Mouse (Mus musculus) kidney, postnatal 0 days (tissue): ENCODE measurements around the gene Cirbp. TPM values are rescaled to one million over a fixed set of nuclear protein-coding genes. Genes with fewer than 3 reads are reported as not detected.

Source experiments
- ATAC-seq: fragments of 200-750 bp; cut with Nextera tagmentation; replicated peaks from 2 replicates; pipeline ENCODE4 v1.8.0; 2017; ENCODE audit warnings: low read depth, moderate number of reproducible peaks, moderate TSS enrichment, moderate library complexity; ENCODE audit not compliant: low FRiP score
- DNase-seq: peaks from one replicate; pipeline ENCODE4 v3.0.0-alpha.2; 2016; ENCODE audit warnings: low spot score
- H3K27ac ChIP-seq: fragments of 300-500 bp; sonication (generic); 2 replicates; pipeline ENCODE4 v1.5.1; 2014; ENCODE audit warnings: mild to moderate bottlenecking
- H3K27me3 ChIP-seq: fragments of 300-500 bp; sonication (generic); 2 replicates; pipeline ENCODE4 v1.6.1; 2014; ENCODE audit warnings: low read length, mixed read lengths; ENCODE audit not compliant: insufficient read depth
- H3K36me3 ChIP-seq: fragments of 300-500 bp; sonication (generic); 2 replicates; pipeline ENCODE4 v1.6.1; 2014; ENCODE audit warnings: low read length, mixed read lengths; ENCODE audit not compliant: insufficient read depth
- H3K4me1 ChIP-seq: fragments of 300-500 bp; sonication (generic); replicated peaks from 2 replicates; pipeline ENCODE4 v1.6.1; 2014; ENCODE audit warnings: antibody characterized with exemption, low read length, mixed read lengths; ENCODE audit not compliant: insufficient read depth
- H3K4me2 ChIP-seq: fragments of 300-500 bp; sonication (generic); 2 replicates; pipeline ENCODE4 v1.6.1; 2014; ENCODE audit warnings: mild to moderate bottlenecking, low read length, moderate library complexity, mixed read lengths
- H3K4me3 ChIP-seq: fragments of 300-500 bp; sonication (generic); replicated peaks from 2 replicates; pipeline ENCODE4 v1.5.1; 2014; ENCODE audit warnings: low read depth, low read length
- H3K9ac ChIP-seq: fragments of 300-500 bp; sonication (generic); 2 replicates; pipeline ENCODE4 v1.6.1; 2014; ENCODE audit warnings: low read depth, low read length
- H3K9me3 ChIP-seq: fragments of 300-500 bp; sonication (generic); replicated peaks from 2 replicates; pipeline ENCODE4 v1.6.1; 2016; ENCODE audit warnings: low read length, inconsistent platforms, mixed read lengths
- CTCF ChIP-seq: IDR thresholded peaks from 2 replicates; pipeline ENCODE4 v1.5.1; 2016; ENCODE audit warnings: antibody characterized with exemption, low read depth, mild to moderate bottlenecking, moderate library complexity
- WGBS: fragments of 180-500 bp; shearing (Covaris S2); extraction: QIAGEN DNeasy Blood & Tissue Kit; methylation state at CpG from one replicate; pipeline ENCODE4 v1.1.7; 2014; 5-methylcytosine and 5-hydroxymethylcytosine counted together
- polyA plus RNA-seq: library from polyadenylated mRNA; unstranded; fragments of >200 nt; fragmentation: Nextera tagmentation; extraction: Ambion mirVana; gene quantifications from 2 replicates; pipeline ENCODE4 v1.2.1, GENCODE M21; 2015

The Cirbp gene
- polyA plus RNA-seq, 1 experiment from 2014 or later = 317 TPM

- 72% methylated on average over 20 of the region's 20 CpGs for WGBS
- DNase-seq (peak; percentile 77), ATAC-seq (no peak)
- H3K36me3 ChIP-seq = peaks cover 28% of the 10 kb centered on the region
- H3K9me3 ChIP-seq = no peaks in the 10 kb centered on the region
- no peak overlapping the region for H3K9ac ChIP-seq
- TF ChIP-seq CTCF = peak; percentile 91
- H3K27me3 ChIP-seq = no peaks in the 10 kb centered on the region
- H3K4me1 ChIP-seq = peaks cover 16% of the 10 kb centered on the region
- H3K27ac ChIP-seq = peak overlapping the region; percentile 100; the same call in 1 of the 2 replicates
- no peak overlapping the region for H3K4me3 ChIP-seq
- no peak overlapping the region for H3K4me2 ChIP-seq
Observed at GRCm38 (mm10) chr10:80144864-80145838, 20.6 kb upstream of the Cirbp start.

- Histone ChIP-seq H3K36me3 (peaks cover 28% of the 10 kb centered on the region), H3K4me2 (no peak overlapping the region), H3K9ac (no peak overlapping the region), H3K9me3 (no peaks in the 10 kb centered on the region), H3K4me3 (no peak overlapping the region), H3K4me1 (peaks cover 16% of the 10 kb centered on the region), H3K27ac (peak overlapping the region; percentile 100), H3K27me3 (no peaks in the 10 kb centered on the region)
- no peak for TF ChIP-seq CTCF
- DNase-seq = no peak
- 84% methylated on average over 6 of the region's 6 CpGs for WGBS
- ATAC-seq = no peak
Observed at GRCm38 (mm10) chr10:80145896-80146295, 19.9 kb upstream of the Cirbp start.

- no peaks in the 10 kb centered on the region for H3K9me3 ChIP-seq
- H3K4me3 ChIP-seq = no peak overlapping the region
- no peak for DNase-seq
- no peak for ATAC-seq
- peaks cover 28% of the 10 kb centered on the region for H3K36me3 ChIP-seq
- WGBS = 71% methylated on average over 4 of the region's 4 CpGs
- no peak for TF ChIP-seq CTCF
- no peak overlapping the region for H3K4me2 ChIP-seq
- peaks cover 16% of the 10 kb centered on the region for H3K4me1 ChIP-seq
- H3K27ac ChIP-seq = peak overlapping the region; percentile 100
- 0 out of 2 replicates have a peak overlapping the region, but pooled peaks have one; percentile 0 for H3K9ac ChIP-seq
- no peaks in the 10 kb centered on the region for H3K27me3 ChIP-seq
Observed at GRCm38 (mm10) chr10:80146568-80147011, 19.2 kb upstream of the Cirbp start.

GRCm38 (mm10) chr10:80147146-80147718 is 18.6 kb upstream of the Cirbp start:
- no peak for ATAC-seq
- no peak for TF ChIP-seq CTCF
- Histone ChIP-seq H3K4me1 (peaks cover 19% of the 10 kb centered on the region), H3K27ac (peak overlapping the region; percentile 100), H3K9ac (peak overlapping the region; percentile 77; the same call in 1 of the 2 replicates), H3K27me3 (no peaks in the 10 kb centered on the region), H3K4me2 (peak overlapping the region; percentile 58; the same call in 1 of the 2 replicates), H3K9me3 (no peaks in the 10 kb centered on the region), H3K4me3 (peak overlapping the region; percentile 99; the same call in 1 of the 2 replicates), H3K36me3 (peaks cover 28% of the 10 kb centered on the region)
- WGBS = 63% methylated on average over 5 of the region's 5 CpGs
- DNase-seq = no peak

- peak within 1 kb of the TSS; percentile 58 for H3K4me2 ChIP-seq
- peak within 1 kb of the TSS; percentile 100 for H3K27ac ChIP-seq
- H3K9me3 ChIP-seq = no peaks in the 10 kb centered on the region
- H3K36me3 ChIP-seq = peaks cover 32% of the 10 kb centered on the region
- 0% methylated on average over 37 of the region's 42 CpGs for WGBS
- H3K9ac ChIP-seq = peak within 1 kb of the TSS; percentile 77
- H3K27me3 ChIP-seq = no peaks in the 10 kb centered on the region
- TF ChIP-seq CTCF = peak; percentile 68
- DNase-seq (peak; percentile 82), ATAC-seq (peak; percentile 30)
- H3K4me3 ChIP-seq = peak within 1 kb of the TSS; percentile 99
- H3K4me1 ChIP-seq = peaks cover 23% of the 10 kb centered on the region
Observed at GRCm38 (mm10) chr10:80147719-80148601, 17.8 kb upstream of the Cirbp start, which contains the start of gene Midn. Gene Midn, plus strand, starts transcription at chr10:80148272.
